Mouse (Mus musculus) liver, embryonic 11.5 days (tissue): ENCODE measurements around the gene Mtrf1l. TPM values are rescaled to one million over a fixed set of nuclear protein-coding genes. Genes with fewer than 3 reads are reported as not detected.
A peak's percentile ranks its signal among the peaks of the same experiment; 100 is the strongest.

ENCODE experiments used
- ATAC-seq: fragments of 200-750 bp; cut with Nextera tagmentation; replicated peaks from 2 replicates; pipeline ENCODE4 v1.8.0; 2017; ENCODE audit warnings: moderate number of reproducible peaks, mild to moderate bottlenecking, moderate TSS enrichment, moderate library complexity; ENCODE audit not compliant: low FRiP score
- DNase-seq: peaks from one replicate; pipeline ENCODE4 v3.0.0-alpha.2; 2017; ENCODE audit warnings: low spot score
- H3K27ac ChIP-seq: fragments of 300-500 bp; sonication (generic); 2 replicates; pipeline ENCODE4 v1.5.1; 2014; ENCODE audit warnings: mild to moderate bottlenecking, low read depth, low read length, control low read depth
- H3K27me3 ChIP-seq: fragments of 300-500 bp; sonication (generic); replicated peaks from 2 replicates; pipeline ENCODE4 v1.6.1; 2014; ENCODE audit warnings: low read length, mixed read lengths; ENCODE audit not compliant: control insufficient read depth, insufficient read depth
- H3K36me3 ChIP-seq: fragments of 300-500 bp; sonication (generic); 2 replicates; pipeline ENCODE4 v1.6.1; 2014; ENCODE audit warnings: mild to moderate bottlenecking, low read length, moderate library complexity, mixed read lengths; ENCODE audit not compliant: control insufficient read depth, insufficient read depth
- H3K4me1 ChIP-seq: fragments of 300-500 bp; sonication (generic); replicated peaks from 2 replicates; pipeline ENCODE4 v1.6.1; 2014; ENCODE audit warnings: low read length, mixed read lengths; ENCODE audit not compliant: control insufficient read depth, insufficient read depth
- H3K4me2 ChIP-seq: fragments of 300-500 bp; sonication (generic); 2 replicates; pipeline ENCODE4 v1.6.1; 2014; ENCODE audit warnings: mild to moderate bottlenecking, control low read depth, moderate library complexity
- H3K4me3 ChIP-seq: fragments of 300-500 bp; sonication (generic); 2 replicates; pipeline ENCODE4 v1.5.1; 2014; ENCODE audit warnings: low read depth, low read length, control low read depth
- H3K9ac ChIP-seq: fragments of 300-500 bp; sonication (generic); 2 replicates; pipeline ENCODE4 v1.6.1; 2014; ENCODE audit warnings: low read depth, low read length, control low read depth
- H3K9me3 ChIP-seq: fragments of 300-500 bp; sonication (generic); 2 replicates; pipeline ENCODE4 v1.6.1; 2016; ENCODE audit warnings: low read length, inconsistent platforms, mixed read lengths; ENCODE audit not compliant: control insufficient read depth
- WGBS: fragments of 180-500 bp; shearing (Covaris S2); extraction: QIAGEN DNeasy Blood & Tissue Kit; methylation state at CpG from one replicate; pipeline ENCODE4 v1.1.7; 2014; 5-methylcytosine and 5-hydroxymethylcytosine counted together
- polyA plus RNA-seq: library from polyadenylated mRNA; unstranded; fragments of >200 nt; fragmentation: Nextera tagmentation; extraction: Ambion mirVana; gene quantifications from 2 replicates; pipeline ENCODE4 v1.2.1, GENCODE M21; 2014

The Mtrf1l gene
- polyA plus RNA-seq, 1 experiment from 2014 or later: 12.6 TPM

GRCm38 (mm10) chr10:5807683-5808082 lies 16.0 kb downstream of the Mtrf1l start:
- Histone ChIP-seq H3K9me3 (no peaks in the 10 kb centered on the region), H3K27me3 (no peaks in the 10 kb centered on the region), H3K36me3 (peaks cover 7% of the 10 kb centered on the region), H3K27ac (no peak overlapping the region), H3K4me1 (peaks cover 13% of the 10 kb centered on the region), H3K4me3 (no peak overlapping the region), H3K9ac (no peak overlapping the region), H3K4me2 (no peak overlapping the region)
- no peak for ATAC-seq
- no peak for DNase-seq
- 61% methylated on average over 2 of the region's 2 CpGs for WGBS

GRCm38 (mm10) chr10:5806996-5807395 lies 16.7 kb downstream of the Mtrf1l start:
- Histone ChIP-seq H3K4me1 (peaks cover 13% of the 10 kb centered on the region), H3K4me2 (no peak overlapping the region; the same call in 1 of the 2 replicates), H3K27me3 (no peaks in the 10 kb centered on the region), H3K4me3 (no peak overlapping the region), H3K9me3 (no peaks in the 10 kb centered on the region), H3K27ac (peak overlapping the region; percentile 89; the same call in 1 of the 2 replicates), H3K9ac (no peak overlapping the region), H3K36me3 (peaks cover 9% of the 10 kb centered on the region; the same call in 1 of the 2 replicates)
- DNase-seq: no peak
- WGBS: 47% methylated on average over 4 of the region's 4 CpGs
- ATAC-seq: no peak

- peaks cover 18% of the 10 kb centered on the region for H3K4me1 ChIP-seq
- H3K36me3 ChIP-seq: peaks cover 15% of the 10 kb centered on the region; the same call in 1 of the 2 replicates
- H3K9me3 ChIP-seq: no peaks in the 10 kb centered on the region
- ATAC-seq: no peak
- peak overlapping the region; percentile 84 for H3K4me3 ChIP-seq
- no peak for DNase-seq
- no peaks in the 10 kb centered on the region for H3K27me3 ChIP-seq
- H3K4me2 ChIP-seq: peak overlapping the region; percentile 89
- peak overlapping the region; percentile 75 for H3K9ac ChIP-seq
- peak overlapping the region; percentile 89 for H3K27ac ChIP-seq
- WGBS: 18% methylated on average over 8 of the region's 8 CpGs
These were observed 17.3 kb downstream of the Mtrf1l start for GRCm38 (mm10) chr10:5806416-5806815.

DNA sequence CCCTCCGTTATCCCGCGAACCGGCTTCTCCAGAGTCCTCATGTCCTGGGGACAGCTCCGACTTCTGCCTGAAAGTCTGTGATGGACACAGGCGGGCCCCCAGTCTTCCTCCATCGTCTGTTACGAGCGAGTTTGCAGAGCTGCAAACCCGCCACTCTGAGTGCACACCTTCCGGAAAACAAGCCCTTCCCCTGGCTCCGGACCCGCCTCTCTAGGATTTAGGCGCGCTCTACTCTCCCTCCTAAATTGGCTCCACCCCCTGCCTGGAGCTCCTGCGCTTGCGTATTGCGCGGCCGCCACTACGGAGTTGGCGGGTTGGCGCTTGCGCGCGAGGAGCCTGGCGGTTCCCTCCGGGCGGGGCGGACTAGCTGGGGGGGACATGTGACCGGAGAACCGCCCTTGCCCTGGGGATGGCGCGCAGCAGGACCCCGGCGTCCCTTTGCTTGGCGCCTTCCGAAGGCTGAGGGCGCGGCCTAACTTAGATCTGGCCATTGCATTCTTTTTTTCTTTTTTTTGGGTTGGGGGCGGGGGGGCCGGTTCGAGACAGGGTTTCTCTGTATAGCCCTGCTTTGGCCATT lies 17.9 kb downstream of the Mtrf1l start:
- Histone ChIP-seq H3K4me3 (peak overlapping the region; percentile 84), H3K9ac (peak overlapping the region; percentile 75), H3K36me3 (peaks cover 20% of the 10 kb centered on the region; the same call in 1 of the 2 replicates), H3K4me1 (peaks cover 18% of the 10 kb centered on the region), H3K9me3 (no peaks in the 10 kb centered on the region), H3K4me2 (peak overlapping the region; percentile 89), H3K27me3 (no peaks in the 10 kb centered on the region), H3K27ac (peak overlapping the region; percentile 89)
- DNase-seq (peak; percentile 94), ATAC-seq (peak; percentile 89)
- WGBS: under 1% methylated on average over 43 of the region's 43 CpGs

GRCm38 (mm10) chr10:5805243-5805730 lies 18.4 kb downstream of the Mtrf1l start, which contains the start of gene Fbxo5:
Gene Fbxo5, minus strand, starts transcription at chr10:5805600.
- Histone ChIP-seq H3K27ac (peak within 1 kb of the TSS; percentile 93), H3K4me1 (peaks cover 18% of the 10 kb centered on the region), H3K4me3 (peak within 1 kb of the TSS; percentile 84), H3K27me3 (no peaks in the 10 kb centered on the region), H3K36me3 (peaks cover 25% of the 10 kb centered on the region; the same call in 1 of the 2 replicates), H3K9me3 (no peaks in the 10 kb centered on the region), H3K4me2 (peak within 1 kb of the TSS; percentile 89), H3K9ac (peak within 1 kb of the TSS; percentile 94)
- DNase-seq: no peak
- WGBS: under 1% methylated on average over 42 of the region's 42 CpGs
- peak; percentile 89 for ATAC-seq

- peak; percentile 30 for ATAC-seq
- H3K4me1 ChIP-seq: peaks cover 18% of the 10 kb centered on the region
- no peaks in the 10 kb centered on the region for H3K9me3 ChIP-seq
- peak overlapping the region; percentile 93 for H3K27ac ChIP-seq
- H3K9ac ChIP-seq: peak overlapping the region; percentile 94
- H3K27me3 ChIP-seq: no peaks in the 10 kb centered on the region
- peak overlapping the region; percentile 84 for H3K4me3 ChIP-seq
- WGBS: under 1% methylated on average over 24 of the region's 24 CpGs
- DNase-seq: peak; percentile 68
- H3K36me3 ChIP-seq: peaks cover 31% of the 10 kb centered on the region; the same call in 1 of the 2 replicates
- H3K4me2 ChIP-seq: peak overlapping the region; percentile 89
These were observed 19.0 kb downstream of the Mtrf1l start for GRCm38 (mm10) chr10:5804691-5805156.

DNA sequence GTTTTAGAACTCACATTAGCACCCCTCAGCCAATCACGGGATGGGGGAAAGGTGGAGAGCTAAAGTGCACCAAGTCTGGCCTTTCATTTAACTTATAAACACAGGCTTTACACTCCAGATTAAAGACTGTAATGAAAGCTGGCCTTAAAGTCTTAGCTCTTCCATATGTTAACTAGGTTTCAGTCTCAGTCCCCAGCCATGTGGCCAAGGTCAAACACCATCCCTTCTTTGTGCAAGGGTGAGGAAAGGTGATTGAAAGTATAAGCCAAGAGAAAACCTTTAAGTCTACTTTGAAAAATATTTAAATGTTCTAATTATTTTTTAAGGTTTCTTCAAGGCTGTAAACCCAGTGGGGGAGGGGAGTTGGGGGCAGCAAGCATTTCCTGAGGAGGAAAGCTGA lies 20.0 kb downstream of the Mtrf1l start:
- Histone ChIP-seq H3K9me3 (no peaks in the 10 kb centered on the region), H3K27me3 (no peaks in the 10 kb centered on the region), H3K36me3 (peaks cover 34% of the 10 kb centered on the region), H3K4me3 (peak overlapping the region; percentile 84), H3K4me1 (peaks cover 18% of the 10 kb centered on the region), H3K27ac (no peak overlapping the region), H3K9ac (peak overlapping the region; percentile 80), H3K4me2 (peak overlapping the region; percentile 89)
- ATAC-seq (no peak), DNase-seq (no peak)
- WGBS: 7% methylated on average over 1 of the region's 1 CpGs

DNA sequence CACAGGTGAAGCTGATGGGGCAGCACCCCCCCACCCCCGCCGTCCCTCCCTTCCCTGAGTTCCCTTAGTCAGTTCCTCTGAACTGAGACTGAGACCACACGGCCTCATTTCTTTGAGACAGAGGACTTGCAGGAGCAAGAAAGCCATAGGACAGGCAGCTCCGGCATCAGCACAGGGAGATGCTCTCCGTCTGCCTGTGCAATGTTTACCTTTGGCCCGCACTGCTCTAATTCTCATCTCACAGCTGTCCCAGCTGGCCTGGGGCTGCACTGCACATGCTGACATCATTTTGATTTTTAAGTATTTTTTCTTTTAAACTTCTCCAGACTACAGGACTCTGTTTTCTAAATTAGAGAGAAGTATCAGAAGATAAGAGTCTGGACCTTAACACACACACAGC lies 20.8 kb downstream of the Mtrf1l start:
- ATAC-seq: no peak
- peak overlapping the region; percentile 89 for H3K4me2 ChIP-seq
- H3K9ac ChIP-seq: peak overlapping the region; percentile 59
- peak overlapping the region; percentile 84 for H3K4me3 ChIP-seq
- WGBS: 38% methylated on average over 6 of the region's 6 CpGs
- H3K27me3 ChIP-seq: no peaks in the 10 kb centered on the region
- H3K27ac ChIP-seq: no peak overlapping the region
- no peaks in the 10 kb centered on the region for H3K9me3 ChIP-seq
- H3K4me1 ChIP-seq: peaks cover 18% of the 10 kb centered on the region
- no peak for DNase-seq
- peaks cover 42% of the 10 kb centered on the region for H3K36me3 ChIP-seq

- no peak for DNase-seq
- no peak overlapping the region for H3K4me3 ChIP-seq
- 97% methylated on average over 1 of the region's 1 CpGs for WGBS
- ATAC-seq: no peak
- H3K4me1 ChIP-seq: peaks cover 12% of the 10 kb centered on the region
- no peaks in the 10 kb centered on the region for H3K9me3 ChIP-seq
- peaks cover 43% of the 10 kb centered on the region for H3K36me3 ChIP-seq
- H3K4me2 ChIP-seq: no peak overlapping the region
- H3K27ac ChIP-seq: no peak overlapping the region
- no peak overlapping the region for H3K9ac ChIP-seq
- no peaks in the 10 kb centered on the region for H3K27me3 ChIP-seq
These were observed 23.2 kb downstream of the Mtrf1l start for GRCm38 (mm10) chr10:5800490-5800889.
